Mouse (Mus musculus): Measurements from ENCODE around the gene Morn1. TPM values are rescaled to one million over a fixed set of nuclear protein-coding genes. Genes with fewer than 3 reads are reported as not detected.
A peak's percentile ranks its signal among the peaks of the same experiment; 100 is the strongest.

Gene Morn1
- polyA plus RNA-seq, 1 experiment from 2014 or later: 4.3 TPM

DNA sequence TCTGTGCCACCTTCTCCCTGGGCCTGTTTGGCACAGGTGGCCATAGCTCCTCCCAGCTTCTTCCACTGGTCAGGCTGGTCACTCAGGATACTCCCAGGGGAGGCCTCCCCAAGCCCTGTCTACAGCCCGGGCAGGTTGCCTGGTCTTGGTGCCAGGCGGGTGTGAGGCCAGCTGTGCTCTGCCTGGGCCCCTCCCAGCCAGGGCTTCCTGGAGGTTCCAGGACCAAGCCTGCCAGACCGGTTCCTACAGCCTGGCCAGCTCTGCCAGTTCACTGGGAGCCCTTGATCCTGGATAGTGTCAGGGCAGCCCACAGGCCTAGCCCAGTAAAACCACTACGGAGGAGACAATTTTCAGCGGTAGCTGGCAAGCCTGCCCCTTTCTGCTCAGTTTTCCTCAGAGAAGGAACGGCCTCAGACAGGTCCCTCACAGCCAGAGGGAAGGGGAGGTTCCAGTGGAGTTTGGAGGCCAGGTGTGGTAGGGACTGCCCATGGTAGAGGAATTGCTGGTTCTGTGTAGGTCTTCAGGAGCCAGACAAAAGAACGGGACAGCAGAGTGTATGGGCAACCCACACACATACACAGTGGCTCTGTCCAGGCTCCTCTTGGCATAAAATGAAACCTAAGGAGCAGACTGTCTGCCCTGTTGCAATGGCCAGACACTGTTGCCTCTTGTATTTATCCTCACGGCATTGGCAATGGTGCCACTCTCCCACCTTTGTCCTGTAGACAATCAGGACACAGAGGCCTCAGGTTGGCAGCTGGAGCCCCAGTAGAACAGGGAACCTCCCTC lies 62.7 kb downstream of the Morn1 start:
- Histone ChIP-seq H3K9me3 (ENCODE audit: control insufficient read depth, low read length) (no peaks in the 10 kb centered on the region), H3K36me3 (ENCODE audit: control insufficient read depth, insufficient read depth, low read length) (peaks cover 2% of the 10 kb centered on the region; the same call in 1 of the 2 replicates), H3K9ac (ENCODE audit: low read depth, low read length) (peak overlapping the region; percentile 49), H3K27me3 (replicated peaks; ENCODE audit: control insufficient read depth, insufficient read depth, low read length) (no peaks in the 10 kb centered on the region), H3K4me2 (ENCODE audit: low read depth, low read length) (peak overlapping the region; percentile 13; the same call in 1 of the 2 replicates), H3K4me1 (ENCODE audit: control insufficient read depth, insufficient read depth, low read length) (peaks cover 58% of the 10 kb centered on the region), H3K4me3 (ENCODE audit: low read length) (no peak overlapping the region), H3K27ac (ENCODE audit: low read length) (peak overlapping the region; percentile 96)
- WGBS: 49% methylated on average over 8 of the region's 8 CpGs
- peak; percentile 72 for ATAC-seq

- no peaks in the 10 kb centered on the region for H3K27me3 ChIP-seq (replicated peaks; ENCODE audit: control insufficient read depth, insufficient read depth, low read length)
- WGBS: 60% methylated on average over 6 of the region's 6 CpGs
- peak overlapping the region; percentile 64; the same call in 1 of the 2 replicates for H3K4me3 ChIP-seq (ENCODE audit: low read length)
- peaks cover 2% of the 10 kb centered on the region; the same call in 1 of the 2 replicates for H3K36me3 ChIP-seq (ENCODE audit: control insufficient read depth, insufficient read depth, low read length)
- no peaks in the 10 kb centered on the region for H3K9me3 ChIP-seq (ENCODE audit: control insufficient read depth, low read length)
- peak overlapping the region; percentile 88 for H3K9ac ChIP-seq (ENCODE audit: low read depth, low read length)
- H3K4me1 ChIP-seq (ENCODE audit: control insufficient read depth, insufficient read depth, low read length): peaks cover 52% of the 10 kb centered on the region
- no peak for ATAC-seq
- H3K4me2 ChIP-seq (ENCODE audit: low read depth, low read length): peak overlapping the region; percentile 95
- H3K27ac ChIP-seq (ENCODE audit: low read length): peak overlapping the region; percentile 96
Measured at GRCm38 (mm10) chr4:155149941-155150275, 63.5 kb downstream of the Morn1 start.

DNA sequence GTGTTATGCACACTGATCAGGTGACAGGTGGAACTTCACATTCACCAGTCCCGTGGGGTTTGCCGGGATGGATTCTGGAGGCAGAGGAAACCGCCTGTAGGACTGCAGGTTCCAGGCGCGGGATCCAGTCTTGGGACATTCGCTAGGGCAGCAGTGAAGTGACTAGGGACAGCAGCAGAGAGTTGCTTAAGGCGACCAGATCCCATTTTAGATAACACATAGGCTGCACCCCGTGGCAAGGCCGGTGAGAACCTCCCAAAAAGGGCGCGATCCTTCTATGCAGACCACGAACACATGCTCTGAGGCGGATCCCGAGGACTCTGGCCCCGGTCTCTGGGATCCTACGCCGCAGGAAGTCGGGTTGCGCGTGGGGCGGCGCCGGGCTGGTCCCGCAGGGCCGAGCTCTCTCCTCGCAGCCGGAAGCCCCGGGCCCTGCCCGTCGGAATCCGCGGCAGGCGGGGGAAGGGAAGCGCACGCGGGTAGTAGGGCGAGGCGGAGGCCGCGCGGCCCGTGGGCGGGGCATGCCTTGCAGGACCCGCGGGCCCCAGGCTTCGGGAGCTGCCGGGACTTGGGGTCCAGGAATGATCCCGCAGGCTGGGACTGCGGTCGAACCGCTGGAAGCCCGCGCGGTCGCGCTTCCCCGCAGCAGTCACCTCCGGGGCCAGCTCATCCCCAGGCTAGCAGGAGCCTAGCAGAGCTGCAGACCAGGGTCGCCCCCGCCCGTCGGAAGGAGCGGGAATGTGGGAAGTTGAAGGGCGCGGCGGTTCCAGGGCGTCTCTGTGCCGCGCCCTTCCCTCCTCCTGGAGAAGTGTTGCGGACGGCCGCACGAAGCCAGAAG lies 64.1 kb downstream of the Morn1 start:
- Histone ChIP-seq H3K27me3 (replicated peaks; ENCODE audit: control insufficient read depth, insufficient read depth, low read length) (no peaks in the 10 kb centered on the region), H3K4me2 (ENCODE audit: low read depth, low read length) (peak overlapping the region; percentile 95), H3K9ac (ENCODE audit: low read depth, low read length) (peak overlapping the region; percentile 88), H3K27ac (ENCODE audit: low read length) (peak overlapping the region; percentile 96), H3K4me1 (ENCODE audit: control insufficient read depth, insufficient read depth, low read length) (peaks cover 46% of the 10 kb centered on the region), H3K4me3 (ENCODE audit: low read length) (peak overlapping the region; percentile 64), H3K36me3 (ENCODE audit: control insufficient read depth, insufficient read depth, low read length) (peaks cover 2% of the 10 kb centered on the region; the same call in 1 of the 2 replicates), H3K9me3 (ENCODE audit: control insufficient read depth, low read length) (no peaks in the 10 kb centered on the region)
- peak; percentile 91 for ATAC-seq
- 4% methylated on average over 68 of the region's 73 CpGs for WGBS

DNA sequence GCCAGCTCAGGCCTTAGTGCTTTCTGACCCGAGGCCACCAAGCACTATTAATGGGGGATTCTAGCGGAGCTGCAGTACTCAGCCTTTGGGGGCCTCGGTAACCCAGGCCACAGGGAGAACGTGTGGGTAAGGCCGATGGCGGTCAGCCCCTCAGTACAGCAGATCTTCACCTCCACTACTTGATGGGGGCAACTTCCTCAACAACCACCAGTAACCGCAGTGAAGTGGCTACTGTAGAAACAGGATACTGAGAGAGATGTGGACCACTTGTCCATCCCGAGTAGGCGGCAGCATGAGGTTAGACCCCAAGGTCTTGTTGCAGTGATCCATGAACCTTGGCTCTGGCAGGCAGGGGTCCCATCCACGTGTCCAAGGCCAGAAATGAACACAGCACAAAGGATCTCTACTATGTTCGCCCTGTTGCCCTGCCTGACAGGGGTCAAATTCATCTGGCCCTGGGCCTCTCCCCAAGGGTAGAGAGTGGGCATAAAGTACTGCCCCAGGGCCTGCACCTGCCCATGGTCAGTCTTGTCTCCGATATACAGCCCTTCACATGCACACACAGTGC lies 64.9 kb downstream of the Morn1 start:
- Histone ChIP-seq H3K4me3 (ENCODE audit: low read length) (peak overlapping the region; percentile 64), H3K9ac (ENCODE audit: low read depth, low read length) (peak overlapping the region; percentile 88), H3K36me3 (ENCODE audit: control insufficient read depth, insufficient read depth, low read length) (peaks cover 3% of the 10 kb centered on the region), H3K9me3 (ENCODE audit: control insufficient read depth, low read length) (no peaks in the 10 kb centered on the region), H3K4me2 (ENCODE audit: low read depth, low read length) (peak overlapping the region; percentile 95), H3K27me3 (replicated peaks; ENCODE audit: control insufficient read depth, insufficient read depth, low read length) (no peaks in the 10 kb centered on the region), H3K4me1 (ENCODE audit: control insufficient read depth, insufficient read depth, low read length) (peaks cover 41% of the 10 kb centered on the region), H3K27ac (ENCODE audit: low read length) (peak overlapping the region; percentile 96)
- WGBS: 47% methylated on average over 12 of the region's 12 CpGs
- no peak for ATAC-seq

DNA sequence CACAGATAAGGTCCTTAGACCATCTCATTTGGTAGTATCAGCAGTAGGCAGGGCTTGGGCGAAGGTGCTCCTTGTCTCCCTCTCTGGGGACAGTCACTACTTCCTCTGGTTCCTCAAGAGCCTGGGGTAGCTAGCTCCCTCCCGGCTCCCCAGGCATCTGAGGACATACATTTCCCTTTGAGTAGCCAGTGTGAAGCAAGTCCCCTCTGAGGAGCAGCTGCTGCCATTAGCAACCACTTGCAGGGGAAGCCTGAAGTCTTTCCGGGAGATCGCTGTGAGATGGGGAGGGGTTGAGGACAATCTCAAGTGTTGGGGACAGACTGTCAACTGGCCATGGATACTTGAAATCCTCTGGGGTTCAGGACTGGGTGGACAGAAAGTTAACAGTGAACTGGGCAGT lies 65.5 kb downstream of the Morn1 start:
- no peak for ATAC-seq
- Histone ChIP-seq H3K27ac (ENCODE audit: low read length) (peak overlapping the region; percentile 96; the same call in 1 of the 2 replicates), H3K4me3 (ENCODE audit: low read length) (no peak overlapping the region), H3K9me3 (ENCODE audit: control insufficient read depth, low read length) (no peaks in the 10 kb centered on the region), H3K36me3 (ENCODE audit: control insufficient read depth, insufficient read depth, low read length) (peaks cover 8% of the 10 kb centered on the region), H3K4me2 (ENCODE audit: low read depth, low read length) (no peak overlapping the region), H3K4me1 (ENCODE audit: control insufficient read depth, insufficient read depth, low read length) (peaks cover 38% of the 10 kb centered on the region), H3K27me3 (replicated peaks; ENCODE audit: control insufficient read depth, insufficient read depth, low read length) (no peaks in the 10 kb centered on the region), H3K9ac (ENCODE audit: low read depth, low read length) (peak overlapping the region; percentile 88; the same call in 1 of the 2 replicates)
- WGBS: 54% methylated on average over 4 of the region's 4 CpGs

DNA sequence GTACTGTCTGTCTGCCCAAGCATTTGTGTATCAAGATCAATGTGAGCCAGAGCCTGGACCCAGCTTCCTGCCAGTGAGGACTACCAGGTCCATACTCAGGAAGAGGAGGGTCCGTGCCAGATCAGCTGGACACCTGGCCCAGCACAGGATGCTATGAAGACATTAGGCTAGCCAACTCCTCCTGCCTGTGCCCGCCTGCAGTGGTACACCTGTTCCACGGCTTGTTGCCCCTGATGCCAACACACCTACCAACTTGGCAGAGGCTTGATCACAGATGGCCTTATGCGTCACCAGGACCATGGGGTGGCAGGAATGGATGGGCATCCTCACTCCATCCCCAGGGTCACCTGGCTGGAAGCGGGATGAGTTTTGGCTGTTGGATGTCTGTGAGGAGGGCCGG lies 66.1 kb downstream of the Morn1 start:
- Histone ChIP-seq H3K9me3 (ENCODE audit: control insufficient read depth, low read length) (no peaks in the 10 kb centered on the region), H3K9ac (ENCODE audit: low read depth, low read length) (no peak overlapping the region), H3K4me3 (ENCODE audit: low read length) (no peak overlapping the region), H3K27ac (ENCODE audit: low read length) (no peak overlapping the region), H3K4me2 (ENCODE audit: low read depth, low read length) (no peak overlapping the region), H3K27me3 (replicated peaks; ENCODE audit: control insufficient read depth, insufficient read depth, low read length) (no peaks in the 10 kb centered on the region), H3K36me3 (ENCODE audit: control insufficient read depth, insufficient read depth, low read length) (peaks cover 14% of the 10 kb centered on the region), H3K4me1 (ENCODE audit: control insufficient read depth, insufficient read depth, low read length) (peaks cover 38% of the 10 kb centered on the region)
- 92% methylated on average over 6 of the region's 6 CpGs for WGBS
- no peak for ATAC-seq

DNA sequence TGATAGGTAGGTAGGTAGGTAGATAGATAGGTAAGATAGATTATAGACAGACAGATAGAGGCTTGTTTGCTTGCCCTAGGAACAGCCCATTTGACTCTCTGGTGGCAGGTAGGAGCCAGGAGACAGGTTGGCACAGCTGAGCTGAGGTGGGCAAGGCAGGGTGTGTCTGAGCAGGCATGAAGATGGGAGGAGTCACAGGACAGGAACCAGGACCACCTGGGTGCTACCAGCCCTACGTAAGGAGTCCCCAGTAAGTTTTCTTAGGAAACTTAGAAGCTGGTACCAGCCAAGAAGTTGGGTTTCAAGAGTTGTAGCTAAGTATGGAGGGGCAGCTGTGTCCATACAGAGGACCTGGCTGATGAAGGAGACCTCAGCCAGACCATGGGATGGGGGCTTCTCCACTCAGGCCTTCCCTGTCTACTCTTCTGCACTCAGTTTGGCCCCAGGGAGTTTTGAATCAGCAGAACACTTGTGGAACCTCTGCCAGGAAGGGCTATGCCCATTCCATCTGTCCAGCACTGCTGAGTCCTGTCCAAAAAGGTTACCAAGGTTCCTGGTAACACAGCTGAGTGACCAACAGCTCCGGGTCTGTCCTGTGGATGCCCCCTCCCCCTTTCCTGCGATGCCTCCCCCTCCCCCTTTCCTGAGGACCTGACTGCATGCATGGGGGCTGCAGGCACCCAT lies 67.2 kb downstream of the Morn1 start:
- H3K27ac ChIP-seq (ENCODE audit: low read length): no peak overlapping the region
- 73% methylated on average over 3 of the region's 3 CpGs for WGBS
- H3K4me2 ChIP-seq (ENCODE audit: low read depth, low read length): no peak overlapping the region
- H3K36me3 ChIP-seq (ENCODE audit: control insufficient read depth, insufficient read depth, low read length): peaks cover 20% of the 10 kb centered on the region
- no peaks in the 10 kb centered on the region for H3K9me3 ChIP-seq (ENCODE audit: control insufficient read depth, low read length)
- no peak overlapping the region for H3K4me3 ChIP-seq (ENCODE audit: low read length)
- H3K27me3 ChIP-seq (replicated peaks; ENCODE audit: control insufficient read depth, insufficient read depth, low read length): no peaks in the 10 kb centered on the region
- no peak for ATAC-seq
- H3K9ac ChIP-seq (ENCODE audit: low read depth, low read length): no peak overlapping the region
- H3K4me1 ChIP-seq (ENCODE audit: control insufficient read depth, insufficient read depth, low read length): peaks cover 34% of the 10 kb centered on the region

DNA sequence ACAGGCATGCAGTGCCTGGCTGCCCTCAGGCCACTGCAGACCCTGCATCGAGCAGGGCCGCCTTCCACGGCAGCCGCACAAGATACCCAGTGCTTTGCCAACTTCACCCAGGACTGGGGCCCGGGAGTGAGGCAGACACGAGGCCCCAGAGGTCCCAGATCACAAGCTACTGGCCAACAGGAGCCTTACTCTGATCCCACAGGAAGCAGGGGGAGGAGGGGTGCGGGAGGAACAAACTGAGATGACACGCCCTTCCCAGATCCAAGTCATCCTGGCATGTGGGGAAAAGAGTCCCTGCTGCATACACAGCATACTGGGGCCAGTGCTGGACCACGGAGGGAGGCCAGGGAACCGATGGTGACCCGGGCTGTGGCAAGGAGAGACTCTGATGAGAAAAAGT lies 68.6 kb downstream of the Morn1 start:
- peaks cover 20% of the 10 kb centered on the region for H3K36me3 ChIP-seq (ENCODE audit: control insufficient read depth, insufficient read depth, low read length)

GRCm38 (mm10) chr4:155156734-155157133 lies 70.4 kb downstream of the Morn1 start:
- H3K4me2 ChIP-seq (ENCODE audit: low read depth, low read length): no peak overlapping the region
- H3K27me3 ChIP-seq (replicated peaks; ENCODE audit: control insufficient read depth, insufficient read depth, low read length): no peaks in the 10 kb centered on the region
- H3K36me3 ChIP-seq (ENCODE audit: control insufficient read depth, insufficient read depth, low read length): peaks cover 20% of the 10 kb centered on the region
- no peak overlapping the region for H3K4me3 ChIP-seq (ENCODE audit: low read length)
- H3K4me1 ChIP-seq (ENCODE audit: control insufficient read depth, insufficient read depth, low read length): peaks cover 9% of the 10 kb centered on the region
- WGBS: 93% methylated on average over 17 of the region's 17 CpGs
- H3K9me3 ChIP-seq (ENCODE audit: control insufficient read depth, low read length): no peaks in the 10 kb centered on the region
- H3K9ac ChIP-seq (ENCODE audit: low read depth, low read length): no peak overlapping the region
- no peak overlapping the region for H3K27ac ChIP-seq (ENCODE audit: low read length)
- no peak for ATAC-seq

More for the DNA sequence above, 68.6 kb downstream of the Morn1 start:
- ATAC-seq: no peak
- H3K4me3 ChIP-seq (ENCODE audit: low read length): no peak overlapping the region
- peaks cover 20% of the 10 kb centered on the region for H3K4me1 ChIP-seq (ENCODE audit: control insufficient read depth, insufficient read depth, low read length)
- WGBS: 64% methylated on average over 11 of the region's 11 CpGs
- no peaks in the 10 kb centered on the region for H3K27me3 ChIP-seq (replicated peaks; ENCODE audit: control insufficient read depth, insufficient read depth, low read length)
- no peak overlapping the region for H3K4me2 ChIP-seq (ENCODE audit: low read depth, low read length)
- H3K9me3 ChIP-seq (ENCODE audit: control insufficient read depth, low read length): no peaks in the 10 kb centered on the region
- no peak overlapping the region for H3K9ac ChIP-seq (ENCODE audit: low read depth, low read length)
- no peak overlapping the region for H3K27ac ChIP-seq (ENCODE audit: low read length)

All from intestine, embryonic 16.5 days (tissue).